ENCODE assay signal across 21 mouse cellular contexts in genomic region chr10:79660298-79660697, GRCm38 (mm10). TPM values are rescaled to one million over a fixed set of nuclear protein-coding genes. Genes with fewer than 3 reads are reported as not detected.
DNase-seq lines count a peak whose midpoint lies in the region; ATAC-seq and TF ChIP-seq lines count a peak whose summit lies in the region.
"Had no signal": no experiment of that assay in that cellular context is flagged by ENCODE, and none has a peak within 500 bp of the region (broad histone marks: within the 10 kb centered on the region; RNA-seq: fewer than 3 reads in every experiment).

No protein-coding gene starts in this region.

- no peak overlapping the region for H3K4me2 ChIP-seq in heart, postnatal 0 days (ENCODE audit: low read depth, low read length)
- H3K4me2 ChIP-seq in heart, embryonic 12.5 days: no peak overlapping the region
- H3K4me2 ChIP-seq in lung, embryonic 14.5 days: no peak overlapping the region
- no peak overlapping the region for H3K4me2 ChIP-seq in CH12.LX (ENCODE audit: insufficient read depth, low read depth, poor library complexity, severe bottlenecking)
- H3K4me2 ChIP-seq: embryonic facial prominence, embryonic 13.5 days; forebrain, embryonic 13.5 days; hindbrain, embryonic 12.5 days; limb, embryonic 15.5 days had no signal

- H3K27me3 ChIP-seq in heart, postnatal 0 days (ENCODE audit: control insufficient read depth, insufficient read depth, low read length): peaks cover 8% of the 10 kb centered on the region; the same call in 1 of the 2 replicates
- peaks cover 18% of the 10 kb centered on the region for H3K27me3 ChIP-seq in heart, embryonic 12.5 days (replicated peaks)
- no peaks in the 10 kb centered on the region for H3K27me3 ChIP-seq in lung, embryonic 14.5 days (ENCODE audit: insufficient read depth, low read length)
- H3K27me3 ChIP-seq in CH12.LX (replicated peaks): peaks cover 21% of the 10 kb centered on the region
- H3K27me3 ChIP-seq: embryonic facial prominence, embryonic 13.5 days; forebrain, embryonic 13.5 days had no signal

- no peak for DNase-seq in heart, postnatal 0 days (ENCODE audit: low spot score)
- DNase-seq in lung, embryonic 14.5 days: no peak
- DNase-seq in lung, postnatal 14 days: no peak
- DNase-seq in CH12.LX (ENCODE audit: extremely low read depth): peak; percentile 41
- peak; percentile 50 for DNase-seq in induced T-regulatory cell, adult 2 months (ENCODE audit: low read depth)
- no peak for DNase-seq in lung, postnatal 25 days (ENCODE audit: low spot score)
- DNase-seq: cerebellum, adult 8-10 months; gastrocnemius, postnatal 10 days; lung, postnatal 36 days; right cerebral cortex, postnatal 25 days had no signal

- H3K4me1 ChIP-seq in heart, postnatal 0 days (ENCODE audit: control insufficient read depth, insufficient read depth): no peaks in the 10 kb centered on the region
- H3K4me1 ChIP-seq in heart, embryonic 12.5 days (replicated peaks): no peaks in the 10 kb centered on the region; the same call in 1 of the 2 replicates
- no peaks in the 10 kb centered on the region for H3K4me1 ChIP-seq in lung, embryonic 14.5 days (ENCODE audit: insufficient read depth)
- H3K4me1 ChIP-seq in CH12.LX (ENCODE audit: control insufficient read depth in 1 of 2, insufficient read depth in 2 of 2): peaks cover 17 to 30% of the 10 kb centered on the region in 2 experiments

- TF ChIP-seq POLR2A in CH12.LX (IDR thresholded peaks at IDR 0.05; ENCODE audit: low read depth, low read length): no peak

- ATAC-seq in heart, postnatal 0 days (ENCODE audit: insufficient read depth, low read depth): no peak
- ATAC-seq in heart, embryonic 12.5 days (ENCODE audit: insufficient number of reproducible peaks, low FRiP score): no peak
- ATAC-seq in lung, embryonic 14.5 days (ENCODE audit: insufficient read depth): no peak
- ATAC-seq in megakaryocyte-erythroid progenitor cell, adult 5-6 weeks (replicated peaks; ENCODE audit: low FRiP score, low TSS enrichment, poor library complexity, severe bottlenecking): no peak
- ATAC-seq: activated CD4-positive, CD25-positive, alpha-beta regulatory T cell, adult 4 months; forebrain, embryonic 13.5 days had no signal

- no peak overlapping the region for H3K9ac ChIP-seq in heart, postnatal 0 days (replicated peaks; ENCODE audit: low read depth, low read length)
- no peak overlapping the region for H3K9ac ChIP-seq in heart, embryonic 12.5 days
- no peak overlapping the region for H3K9ac ChIP-seq in lung, embryonic 14.5 days
- H3K9ac ChIP-seq in CH12.LX (ENCODE audit: insufficient read depth, low read depth): no peak overlapping the region
- H3K9ac ChIP-seq: embryonic facial prominence, embryonic 13.5 days; forebrain, embryonic 13.5 days; hindbrain, embryonic 12.5 days; limb, embryonic 15.5 days had no signal

- TF ChIP-seq EP300 in heart, postnatal 0 days (IDR thresholded peaks at IDR 0.05; ENCODE audit: low read depth): no peak
- no peak for TF ChIP-seq EP300 in CH12.LX (IDR thresholded peaks at IDR 0.05; ENCODE audit: low read length)

- no peak; the same call in 1 of the 2 replicates for TF ChIP-seq RAD21 in CH12.LX (IDR thresholded peaks at IDR 0.05; ENCODE audit: low read depth, low read length)

- H3K4me3 ChIP-seq in heart, postnatal 0 days (ENCODE audit: low read depth, low read length): no peak overlapping the region
- no peak overlapping the region for H3K4me3 ChIP-seq in heart, embryonic 12.5 days
- H3K4me3 ChIP-seq in lung, embryonic 14.5 days (ENCODE audit: low read depth, low read length): no peak overlapping the region
- H3K4me3 ChIP-seq in CH12.LX (replicated peaks in 1 of 3; ENCODE audit: low read depth in 2 of 3, low read length in 2 of 3, poor library complexity in 1 of 3): no peak overlapping the region
- H3K4me3 ChIP-seq: embryonic facial prominence, embryonic 13.5 days; forebrain, embryonic 13.5 days; hindbrain, embryonic 12.5 days; limb, embryonic 15.5 days had no signal

- in situ Hi-C loops in CH12.LX (cut with MboI; ENCODE audit: low pct_ligation_motif_present, low pct_unique_long_range_greater_than_20kb, low sequenced_read_pairs): no loop called here

- H3K9me3 ChIP-seq in heart, postnatal 0 days (replicated peaks; ENCODE audit: control insufficient read depth, low read length): no peaks in the 10 kb centered on the region
- no peaks in the 10 kb centered on the region for H3K9me3 ChIP-seq in heart, embryonic 12.5 days (replicated peaks)
- H3K9me3 ChIP-seq in lung, embryonic 14.5 days (ENCODE audit: low read depth, low read length): no peaks in the 10 kb centered on the region
- H3K9me3 ChIP-seq in CH12.LX (replicated peaks; ENCODE audit: low read length): no peaks in the 10 kb centered on the region
- H3K9me3 ChIP-seq: embryonic facial prominence, embryonic 13.5 days; forebrain, embryonic 13.5 days; hindbrain, embryonic 12.5 days; limb, embryonic 15.5 days had no signal

- dilution Hi-C loops in CH12.LX (cut with MboI; ENCODE audit: extremely low pct_ligation_motif_present, extremely low pct_unique_long_range_greater_than_20kb, low sequenced_read_pairs): no loop called here

- no peaks in the 10 kb centered on the region for H3K79me2 ChIP-seq in CH12.LX (replicated peaks; ENCODE audit: control insufficient read depth, extremely low read depth, insufficient read depth, poor library complexity, severe bottlenecking)

- no peak overlapping the region for H3K27ac ChIP-seq in heart, postnatal 0 days (ENCODE audit: low read depth)
- no peak overlapping the region for H3K27ac ChIP-seq in heart, embryonic 12.5 days (ENCODE audit: poor library complexity, severe bottlenecking)
- no peak overlapping the region for H3K27ac ChIP-seq in lung, embryonic 14.5 days (ENCODE audit: low read depth)
- no peak overlapping the region for H3K27ac ChIP-seq in CH12.LX (ENCODE audit: insufficient read depth, low read depth)
- H3K27ac ChIP-seq: embryonic facial prominence, embryonic 13.5 days; forebrain, embryonic 13.5 days; hindbrain, embryonic 12.5 days; limb, embryonic 15.5 days had no signal

- WGBS in heart, postnatal 0 days: 72% methylated on average over 2 of the region's 2 CpGs
- WGBS in heart, embryonic 12.5 days: 77% methylated on average over 2 of the region's 2 CpGs
- 73% methylated on average over 2 of the region's 2 CpGs for WGBS in lung, embryonic 14.5 days

- no peaks in the 10 kb centered on the region for H3K36me3 ChIP-seq in heart, postnatal 0 days (replicated peaks; ENCODE audit: control insufficient read depth, insufficient read depth, low read length)
- no peaks in the 10 kb centered on the region for H3K36me3 ChIP-seq in heart, embryonic 12.5 days
- H3K36me3 ChIP-seq in lung, embryonic 14.5 days (ENCODE audit: insufficient read depth): no peaks in the 10 kb centered on the region
- H3K36me3 ChIP-seq in CH12.LX (replicated peaks in 1 of 2; ENCODE audit: control insufficient read depth in 1 of 2, insufficient read depth in 1 of 2, low read length in 1 of 2): no peaks in the 10 kb centered on the region
- H3K36me3 ChIP-seq: embryonic facial prominence, embryonic 13.5 days; hindbrain, embryonic 12.5 days; limb, embryonic 15.5 days had no signal

- peak; percentile 36 for TF ChIP-seq CTCF in heart, postnatal 0 days (IDR thresholded peaks at IDR 0.05; ENCODE audit: low read depth)
- peak; percentile 65 for TF ChIP-seq CTCF in lung, embryonic 14.5 days (IDR thresholded peaks at IDR 0.05; ENCODE audit: low read depth)
- peak; percentile 31 to 62 for TF ChIP-seq CTCF in CH12.LX (conservative IDR thresholded peaks at IDR 0.05 in 1 of 2, IDR thresholded peaks at IDR 0.05 in 1 of 2; ENCODE audit: low read depth in 2 of 2, low read length in 2 of 2)

RNA-seq across cellular contexts. Expression of gene Madcam1, which starts 4.1 kb away (rescaled TPM):
- not detected in 2 replicates for total RNA-seq in heart, postnatal 0 days (2014; rRNA removed; ENCODE audit: low replicate concordance)
- polyA plus RNA-seq in heart, postnatal 0 days (2015; fragmentation: Nextera tagmentation; extraction: Ambion mirVana): 1.3 and 1.4 TPM in 2 replicates
- 0.23 and 1.0 TPM in 2 replicates for polyA plus RNA-seq in heart, embryonic 12.5 days (2016; fragmentation: Nextera tagmentation; extraction: Ambion mirVana)
- polyA plus RNA-seq in lung, embryonic 14.5 days (2014; fragmentation: Nextera tagmentation; extraction: Ambion mirVana): 0.93 and 1.2 TPM in 2 replicates
- total RNA-seq in CH12.LX (2012; rRNA removed): 62.4 and 110 TPM in 2 replicates
- total RNA-seq in CH12.LX (2014; rRNA removed): 55.4 and 61.9 TPM in 2 replicates
- polyA plus RNA-seq in CH12.LX (2012; ENCODE audit: insufficient read length, low read depth): 167 and 171 TPM in 2 replicates
- total RNA-seq in megakaryocyte-erythroid progenitor cell, adult 5-6 weeks (2014; fragmentation: Nextera tagmentation): not detected in 2 replicates
- total RNA-seq in megakaryocyte-erythroid progenitor cell, adult 5-6 weeks (2017): not detected in 2 replicates
- total RNA-seq: gastrocnemius, postnatal 10 days; neutrophil, adult 5-6 weeks had no signal

RNA-seq across cellular contexts. Expression of gene Tpgs1, which starts 8.9 kb away (rescaled TPM):
- total RNA-seq in heart, postnatal 0 days (2014; rRNA removed; ENCODE audit: low replicate concordance): 19.7 and 28.3 TPM in 2 replicates
- 43.6 and 45.3 TPM in 2 replicates for polyA plus RNA-seq in heart, postnatal 0 days (2015; fragmentation: Nextera tagmentation; extraction: Ambion mirVana)
- 41.9 and 46.0 TPM in 2 replicates for polyA plus RNA-seq in heart, embryonic 12.5 days (2016; fragmentation: Nextera tagmentation; extraction: Ambion mirVana)
- polyA plus RNA-seq in lung, embryonic 14.5 days (2014; fragmentation: Nextera tagmentation; extraction: Ambion mirVana): 56.4 and 62.4 TPM in 2 replicates
- 33.7 and 58.9 TPM in 2 replicates for total RNA-seq in CH12.LX (2012; rRNA removed)
- total RNA-seq in CH12.LX (2014; rRNA removed): 34.4 and 42.8 TPM in 2 replicates
- polyA plus RNA-seq in CH12.LX (2012; ENCODE audit: insufficient read length, low read depth): 42.0 and 44.5 TPM in 2 replicates
- total RNA-seq in megakaryocyte-erythroid progenitor cell, adult 5-6 weeks (2014; fragmentation: Nextera tagmentation): 8.5 and 10.8 TPM in 2 replicates
- 2.9 and 4.1 TPM in 2 replicates for total RNA-seq in megakaryocyte-erythroid progenitor cell, adult 5-6 weeks (2017)

RNA-seq across cellular contexts. Expression of gene Odf3l2, which starts 14.8 kb away (rescaled TPM):
- total RNA-seq in heart, postnatal 0 days (2014; rRNA removed; ENCODE audit: low replicate concordance): not detected in 2 replicates
- not detected in 2 replicates for polyA plus RNA-seq in heart, postnatal 0 days (2015; fragmentation: Nextera tagmentation; extraction: Ambion mirVana)
- not detected in 2 replicates for polyA plus RNA-seq in heart, embryonic 12.5 days (2016; fragmentation: Nextera tagmentation; extraction: Ambion mirVana)
- polyA plus RNA-seq in lung, embryonic 14.5 days (2014; fragmentation: Nextera tagmentation; extraction: Ambion mirVana): not detected in 2 replicates
- total RNA-seq in CH12.LX (2012; rRNA removed): not detected in 2 replicates
- total RNA-seq in CH12.LX (2014; rRNA removed): not detected in 2 replicates
- polyA plus RNA-seq in CH12.LX (2012; ENCODE audit: insufficient read length, low read depth): not detected in 2 replicates
- total RNA-seq in megakaryocyte-erythroid progenitor cell, adult 5-6 weeks (2014; fragmentation: Nextera tagmentation): not detected in 2 replicates
- total RNA-seq in megakaryocyte-erythroid progenitor cell, adult 5-6 weeks (2017): not detected in 2 replicates
- total RNA-seq: ES-E14; neutrophil, adult 5-6 weeks had no signal
- polyA plus RNA-seq: activated CD4-positive, CD25-positive, alpha-beta regulatory T cell, adult 4 months; embryonic facial prominence, embryonic 13.5 days; heart, embryonic 14.5 days; hindbrain, embryonic 12.5 days; kidney, embryonic 16.5 days had no signal

RNA-seq across cellular contexts. Expression of gene Cdc34, which starts 21.7 kb away (rescaled TPM):
- 162 and 183 TPM in 2 replicates for total RNA-seq in heart, postnatal 0 days (2014; rRNA removed; ENCODE audit: low replicate concordance)
- 115 and 120 TPM in 2 replicates for polyA plus RNA-seq in heart, postnatal 0 days (2015; fragmentation: Nextera tagmentation; extraction: Ambion mirVana)
- polyA plus RNA-seq in heart, embryonic 12.5 days (2016; fragmentation: Nextera tagmentation; extraction: Ambion mirVana): 151 and 152 TPM in 2 replicates
- 88.2 and 92.9 TPM in 2 replicates for polyA plus RNA-seq in lung, embryonic 14.5 days (2014; fragmentation: Nextera tagmentation; extraction: Ambion mirVana)
- total RNA-seq in CH12.LX (2012; rRNA removed) (335 and 348 TPM in 2 replicates), CH12.LX (2014; rRNA removed) (323 and 331 TPM in 2 replicates)
- 314 and 354 TPM in 2 replicates for polyA plus RNA-seq in CH12.LX (2012; ENCODE audit: insufficient read length, low read depth)
- total RNA-seq in megakaryocyte-erythroid progenitor cell, adult 5-6 weeks (2014; fragmentation: Nextera tagmentation): 134 and 152 TPM in 2 replicates
- total RNA-seq in megakaryocyte-erythroid progenitor cell, adult 5-6 weeks (2017): 128 and 236 TPM in 2 replicates

RNA-seq across cellular contexts. Expression of gene Shc2, which starts 22.6 kb away (rescaled TPM):
- 2.7 and 3.1 TPM in 2 replicates for total RNA-seq in heart, postnatal 0 days (2014; rRNA removed; ENCODE audit: low replicate concordance)
- 1.1 and 1.2 TPM in 2 replicates for polyA plus RNA-seq in heart, postnatal 0 days (2015; fragmentation: Nextera tagmentation; extraction: Ambion mirVana)
- polyA plus RNA-seq in heart, embryonic 12.5 days (2016; fragmentation: Nextera tagmentation; extraction: Ambion mirVana): 2.7 and 3.0 TPM in 2 replicates
- polyA plus RNA-seq in lung, embryonic 14.5 days (2014; fragmentation: Nextera tagmentation; extraction: Ambion mirVana): 5.8 and 7.1 TPM in 2 replicates
- total RNA-seq in CH12.LX (2012; rRNA removed) (not detected in 2 replicates), CH12.LX (2014; rRNA removed) (not detected in 2 replicates)
- polyA plus RNA-seq in CH12.LX (2012; ENCODE audit: insufficient read length, low read depth): not detected in 2 replicates
- total RNA-seq in megakaryocyte-erythroid progenitor cell, adult 5-6 weeks (2014; fragmentation: Nextera tagmentation): not detected in 2 replicates
- not detected in 2 replicates for total RNA-seq in megakaryocyte-erythroid progenitor cell, adult 5-6 weeks (2017)
- total RNA-seq: neutrophil, adult 5-6 weeks had no signal
- polyA plus RNA-seq: activated CD4-positive, CD25-positive, alpha-beta regulatory T cell, adult 4 months had no signal

Comparison
In these comparisons a context has a peak if more than half of its experiments do, and no peak if none do; other contexts are left out.
1. DNase-seq: peak in CH12.LX (single experiment) and induced T-regulatory cell, adult 2 months (single experiment); none in heart, postnatal 0 days (single experiment), lung, embryonic 14.5 days (single experiment), lung, postnatal 14 days (single experiment) and lung, postnatal 25 days (single experiment).
2. RNA of gene Madcam1, which starts 4.1 kb away (polyA plus RNA-seq): 167 to 171 TPM in CH12.LX; 1.3 to 1.4 TPM in heart, postnatal 0 days, 0.93 to 1.2 TPM in lung, embryonic 14.5 days and 0.23 to 1.0 TPM in heart, embryonic 12.5 days; every median in the first group is over 10 times any median in the second.
3. Peak in every context shown above with its lines, with median percentiles within 50 percentile points of each other: CTCF ChIP-seq.